Mouse (Mus musculus) MEL-GATA-1-ER (cell line): ENCODE data around the gene Obscn.

Experiments
- DNase-seq: peaks from one replicate; pipeline ENCODE4 v3.0.0-alpha.2; 2012; ENCODE audit warnings: low read depth; ENCODE audit errors: extremely low read depth

The Obscn gene

GRCm38 (mm10) chr11:59058025-59058424, 78.2 kb downstream of the Obscn start:
- DNase-seq = no peak

GRCm38 (mm10) chr11:59051031-59051430, 85.2 kb downstream of the Obscn start:
- no peak for DNase-seq

- DNase-seq = no peak
Observed at GRCm38 (mm10) chr11:59044703-59045330, 91.4 kb downstream of the Obscn start.

GRCm38 (mm10) chr11:59029003-59029402, 107.2 kb downstream of the Obscn start:
- no peak for DNase-seq

- no peak for DNase-seq
Observed at GRCm38 (mm10) chr11:59026411-59026810, 109.8 kb downstream of the Obscn start.

- DNase-seq = no peak
Observed at GRCm38 (mm10) chr11:59015052-59015451, 121.2 kb downstream of the Obscn start.

GRCm38 (mm10) chr11:59002327-59003079, 133.7 kb downstream of the Obscn start:
- DNase-seq = no peak

- DNase-seq = no peak
Observed at GRCm38 (mm10) chr11:59000635-59001034, 135.6 kb downstream of the Obscn start.

- no peak for DNase-seq
Observed at GRCm38 (mm10) chr11:58999830-59000229, 136.4 kb downstream of the Obscn start.

GRCm38 (mm10) chr11:58999158-58999557, 137.0 kb downstream of the Obscn start:
- no peak for DNase-seq

- no peak for DNase-seq
Observed at GRCm38 (mm10) chr11:58997541-58997940, 138.7 kb downstream of the Obscn start.

GRCm38 (mm10) chr11:58995807-58996370, 140.3 kb downstream of the Obscn start:
- DNase-seq = no peak

- DNase-seq = no peak
Observed at GRCm38 (mm10) chr11:58995061-58995806, 141.0 kb downstream of the Obscn start.

GRCm38 (mm10) chr11:58994337-58994826, 141.8 kb downstream of the Obscn start:
- DNase-seq = no peak

- no peak for DNase-seq
Observed at GRCm38 (mm10) chr11:58993091-58993670, 143.0 kb downstream of the Obscn start.

GRCm38 (mm10) chr11:58991911-58992310, 144.3 kb downstream of the Obscn start:
- DNase-seq = no peak

- DNase-seq = no peak
Observed at GRCm38 (mm10) chr11:58990794-58991193, 145.4 kb downstream of the Obscn start.

GRCm38 (mm10) chr11:58990141-58990540, 146.1 kb downstream of the Obscn start:
- DNase-seq = no peak

- no peak for DNase-seq
Observed at GRCm38 (mm10) chr11:58989166-58989565, 147.0 kb downstream of the Obscn start.

- DNase-seq = no peak
Observed at GRCm38 (mm10) chr11:58985299-58985917, 150.8 kb downstream of the Obscn start.

GRCm38 (mm10) chr11:58984657-58985056, 151.5 kb downstream of the Obscn start:
- no peak for DNase-seq
